Mouse (Mus musculus) kidney, postnatal 0 days (tissue): ENCODE measurements at regions not wholly inside any gene's neighbourhood (a gene's known extent, or its start where the extent isn't known, plus 50 kb on each side); places are given as distances from the start of the nearest gene placed in this dataset.

Experiments
- ATAC-seq: fragments of 200-750 bp; cut with Nextera tagmentation; replicated peaks from 2 replicates; pipeline ENCODE4 v1.8.0; 2017; ENCODE audit warnings: low read depth, moderate number of reproducible peaks, moderate TSS enrichment, moderate library complexity; ENCODE audit not compliant: low FRiP score
- DNase-seq: peaks from one replicate; pipeline ENCODE4 v3.0.0-alpha.2; 2016; ENCODE audit warnings: low spot score
- H3K27ac ChIP-seq: fragments of 300-500 bp; sonication (generic); 2 replicates; pipeline ENCODE4 v1.5.1; 2014; ENCODE audit warnings: mild to moderate bottlenecking
- H3K27me3 ChIP-seq: fragments of 300-500 bp; sonication (generic); 2 replicates; pipeline ENCODE4 v1.6.1; 2014; ENCODE audit warnings: low read length, mixed read lengths; ENCODE audit not compliant: insufficient read depth
- H3K36me3 ChIP-seq: fragments of 300-500 bp; sonication (generic); 2 replicates; pipeline ENCODE4 v1.6.1; 2014; ENCODE audit warnings: low read length, mixed read lengths; ENCODE audit not compliant: insufficient read depth
- H3K4me1 ChIP-seq: fragments of 300-500 bp; sonication (generic); replicated peaks from 2 replicates; pipeline ENCODE4 v1.6.1; 2014; ENCODE audit warnings: antibody characterized with exemption, low read length, mixed read lengths; ENCODE audit not compliant: insufficient read depth
- H3K4me2 ChIP-seq: fragments of 300-500 bp; sonication (generic); 2 replicates; pipeline ENCODE4 v1.6.1; 2014; ENCODE audit warnings: mild to moderate bottlenecking, low read length, moderate library complexity, mixed read lengths
- H3K4me3 ChIP-seq: fragments of 300-500 bp; sonication (generic); replicated peaks from 2 replicates; pipeline ENCODE4 v1.5.1; 2014; ENCODE audit warnings: low read depth, low read length
- H3K9ac ChIP-seq: fragments of 300-500 bp; sonication (generic); 2 replicates; pipeline ENCODE4 v1.6.1; 2014; ENCODE audit warnings: low read depth, low read length
- H3K9me3 ChIP-seq: fragments of 300-500 bp; sonication (generic); replicated peaks from 2 replicates; pipeline ENCODE4 v1.6.1; 2016; ENCODE audit warnings: low read length, inconsistent platforms, mixed read lengths
- CTCF ChIP-seq: IDR thresholded peaks from 2 replicates; pipeline ENCODE4 v1.5.1; 2016; ENCODE audit warnings: antibody characterized with exemption, low read depth, mild to moderate bottlenecking, moderate library complexity
- WGBS: fragments of 180-500 bp; shearing (Covaris S2); extraction: QIAGEN DNeasy Blood & Tissue Kit; methylation state at CpG from one replicate; pipeline ENCODE4 v1.1.7; 2014; 5-methylcytosine and 5-hydroxymethylcytosine counted together

- no peak overlapping the region for H3K4me3 ChIP-seq
- no peak for TF ChIP-seq CTCF
Observed at GRCm38 (mm10) chr7:93559131-93559530, 479.5 kb downstream of the Fam181b start.

GRCm38 (mm10) chr7:93577523-93577922 lies 497.9 kb downstream of the Fam181b start:
- no peak for ATAC-seq
- H3K4me3 ChIP-seq: no peak overlapping the region
- H3K4me1 ChIP-seq: no peaks in the 10 kb centered on the region
- no peak for DNase-seq
- H3K27ac ChIP-seq: no peak overlapping the region
- H3K9ac ChIP-seq: no peak overlapping the region
- TF ChIP-seq CTCF: no peak
- H3K36me3 ChIP-seq: no peaks in the 10 kb centered on the region
- H3K9me3 ChIP-seq: no peaks in the 10 kb centered on the region
- 89% methylated on average over 1 of the region's 1 CpGs for WGBS
- H3K4me2 ChIP-seq: no peak overlapping the region
- H3K27me3 ChIP-seq: no peaks in the 10 kb centered on the region

More at GRCm38 (mm10) chr7:93559131-93559530, 479.5 kb downstream of the Fam181b start:
- DNase-seq: no peak
- no peak overlapping the region for H3K27ac ChIP-seq
- WGBS: 67% methylated on average over 3 of the region's 3 CpGs
- H3K9me3 ChIP-seq: no peaks in the 10 kb centered on the region
- H3K27me3 ChIP-seq: no peaks in the 10 kb centered on the region
- no peak for ATAC-seq
- no peak overlapping the region for H3K4me2 ChIP-seq
- H3K4me1 ChIP-seq: no peaks in the 10 kb centered on the region
- no peak overlapping the region for H3K9ac ChIP-seq
- H3K36me3 ChIP-seq: no peaks in the 10 kb centered on the region

- H3K4me3 ChIP-seq: no peak overlapping the region
- H3K27ac ChIP-seq: no peak overlapping the region
- H3K4me1 ChIP-seq: no peaks in the 10 kb centered on the region
- no peaks in the 10 kb centered on the region for H3K27me3 ChIP-seq
- no peak overlapping the region for H3K4me2 ChIP-seq
- no peak for DNase-seq
- H3K9ac ChIP-seq: no peak overlapping the region
- no peak for TF ChIP-seq CTCF
- H3K9me3 ChIP-seq: no peaks in the 10 kb centered on the region
- no peak for ATAC-seq
- no peaks in the 10 kb centered on the region for H3K36me3 ChIP-seq
Observed at GRCm38 (mm10) chr7:93587121-93587520, 507.5 kb downstream of the Fam181b start.

GRCm38 (mm10) chr7:93588088-93588487 lies 508.4 kb downstream of the Fam181b start:
- H3K9ac ChIP-seq: no peak overlapping the region
- H3K4me1 ChIP-seq: no peaks in the 10 kb centered on the region
- H3K4me3 ChIP-seq: no peak overlapping the region
- no peak overlapping the region for H3K27ac ChIP-seq
- 83% methylated on average over 1 of the region's 1 CpGs for WGBS
- no peak for TF ChIP-seq CTCF
- DNase-seq (no peak), ATAC-seq (no peak)
- H3K4me2 ChIP-seq: no peak overlapping the region
- no peaks in the 10 kb centered on the region for H3K27me3 ChIP-seq
- H3K9me3 ChIP-seq: no peaks in the 10 kb centered on the region
- H3K36me3 ChIP-seq: no peaks in the 10 kb centered on the region
